Mouse (Mus musculus) forebrain, postnatal 0 days (tissue): Measurements from ENCODE around the gene Cblb. TPM values are rescaled to one million over a fixed set of nuclear protein-coding genes. Genes with fewer than 3 reads are reported as not detected.

Experiments used
- ATAC-seq: fragments of 200-750 bp; cut with Nextera tagmentation; 2 replicates; pipeline ENCODE4 v1.8.0; 2017; ENCODE audit warnings: mild to moderate bottlenecking, moderate library complexity
- DNase-seq: peaks from one replicate; pipeline ENCODE4 v3.0.0-alpha.2; 2015
- H3K27ac ChIP-seq: fragments of 300-500 bp; sonication (generic); 2 replicates; pipeline ENCODE4 v1.5.1; 2014; ENCODE audit warnings: low read depth, mild to moderate bottlenecking, antibody characterized with exemption, low read length, moderate library complexity, mixed read lengths
- H3K27me3 ChIP-seq: fragments of 300-500 bp; sonication (generic); 2 replicates; pipeline ENCODE4 v1.6.1; 2014; ENCODE audit warnings: mild to moderate bottlenecking, low read length, mixed read lengths; ENCODE audit not compliant: insufficient read depth
- H3K36me3 ChIP-seq: fragments of 300-500 bp; sonication (generic); 2 replicates; pipeline ENCODE4 v1.6.1; 2014; ENCODE audit warnings: mild to moderate bottlenecking, moderate library complexity; ENCODE audit not compliant: insufficient read depth
- H3K4me1 ChIP-seq: fragments of 300-500 bp; sonication (generic); 2 replicates; pipeline ENCODE4 v1.6.1; 2014; ENCODE audit warnings: antibody characterized with exemption; ENCODE audit not compliant: insufficient read depth
- H3K4me2 ChIP-seq: fragments of 300-500 bp; sonication (generic); 2 replicates; pipeline ENCODE4 v1.6.1; 2014; ENCODE audit warnings: low read depth, mild to moderate bottlenecking, moderate library complexity
- H3K4me3 ChIP-seq: fragments of 300-500 bp; sonication (generic); 2 replicates; pipeline ENCODE4 v1.5.1; 2014; ENCODE audit warnings: low read depth, low read length, mixed read lengths
- H3K9ac ChIP-seq: fragments of 300-500 bp; sonication (generic); 2 replicates; pipeline ENCODE4 v1.6.1; 2014; ENCODE audit warnings: mild to moderate bottlenecking
- H3K9me3 ChIP-seq: fragments of 300-500 bp; sonication (generic); 2 replicates; pipeline ENCODE4 v1.6.1; 2016; ENCODE audit warnings: low read length
- CTCF ChIP-seq: sonication (generic); IDR thresholded peaks from 2 replicates; pipeline ENCODE4 v1.5.1; 2016; ENCODE audit warnings: antibody characterized with exemption, control low read depth, low read depth
- WGBS: fragments of 180-500 bp; shearing (Covaris S2); extraction: QIAGEN DNeasy Blood & Tissue Kit; methylation state at CpG from one replicate; pipeline ENCODE4 v1.1.7; 2014; 5-methylcytosine and 5-hydroxymethylcytosine counted together
- polyA plus RNA-seq: library from polyadenylated mRNA; unstranded; fragments of >200 nt; fragmentation: Nextera tagmentation; extraction: Ambion mirVana; gene quantifications from 2 replicates; pipeline ENCODE4 v1.2.1, GENCODE M21; 2015
- total RNA-seq: library from RNA; depleted of rRNA; stranded (reverse); fragments of >200 nt; gene quantifications from 2 replicates; pipeline ENCODE4 v1.2.3, GENCODE M21; 2014

Gene Cblb
- total and polyA plus RNA-seq, 2 experiments from 2014 or later = 6.5 to 14.5 TPM

GRCm38 (mm10) chr16:52060100-52060719 lies 29.2 kb downstream of the Cblb start:
- Histone ChIP-seq H3K4me2 (no peak overlapping the region), H3K9me3 (no peaks in the 10 kb centered on the region), H3K4me1 (peaks cover 19% of the 10 kb centered on the region; the same call in 1 of the 2 replicates), H3K27me3 (no peaks in the 10 kb centered on the region), H3K9ac (no peak overlapping the region), H3K4me3 (no peak overlapping the region), H3K36me3 (no peaks in the 10 kb centered on the region), H3K27ac (no peak overlapping the region)
- 80% methylated on average over 17 of the region's 17 CpGs for WGBS
- TF ChIP-seq CTCF = no peak
- ATAC-seq = peak; percentile 27; the same call in 1 of the 2 replicates
- no peak for DNase-seq

GRCm38 (mm10) chr16:52061015-52061481 lies 30.0 kb downstream of the Cblb start:
- Histone ChIP-seq H3K27ac (no peak overlapping the region), H3K36me3 (no peaks in the 10 kb centered on the region), H3K4me2 (no peak overlapping the region), H3K27me3 (no peaks in the 10 kb centered on the region), H3K9ac (no peak overlapping the region), H3K4me3 (no peak overlapping the region), H3K9me3 (no peaks in the 10 kb centered on the region), H3K4me1 (peaks cover 12% of the 10 kb centered on the region; the same call in 1 of the 2 replicates)
- 59% methylated on average over 4 of the region's 4 CpGs for WGBS
- ATAC-seq (peak; percentile 78), DNase-seq (no peak)
- TF ChIP-seq CTCF = no peak

GRCm38 (mm10) chr16:52064309-52065105 lies 33.5 kb downstream of the Cblb start:
- no peak overlapping the region for H3K27ac ChIP-seq
- no peak for TF ChIP-seq CTCF
- WGBS = 67% methylated on average over 12 of the region's 12 CpGs
- DNase-seq (no peak), ATAC-seq (no peak)
- H3K4me1 ChIP-seq = 0 out of 2 replicates have a peak, but pooled peaks cover 7% of the 10 kb centered on the region
- no peaks in the 10 kb centered on the region for H3K36me3 ChIP-seq
- H3K4me2 ChIP-seq = no peak overlapping the region
- H3K9ac ChIP-seq = no peak overlapping the region
- no peak overlapping the region for H3K4me3 ChIP-seq
- no peaks in the 10 kb centered on the region for H3K9me3 ChIP-seq
- H3K27me3 ChIP-seq = no peaks in the 10 kb centered on the region

- ATAC-seq (no peak), DNase-seq (peak; percentile 22)
- Histone ChIP-seq H3K27me3 (no peaks in the 10 kb centered on the region), H3K36me3 (no peaks in the 10 kb centered on the region), H3K27ac (no peak overlapping the region), H3K9me3 (no peaks in the 10 kb centered on the region), H3K4me3 (no peak overlapping the region), H3K9ac (no peak overlapping the region), H3K4me1 (no peaks in the 10 kb centered on the region), H3K4me2 (no peak overlapping the region)
- 82% methylated on average over 10 of the region's 10 CpGs for WGBS
- TF ChIP-seq CTCF = no peak
Measured at GRCm38 (mm10) chr16:52067632-52068516, 36.8 kb downstream of the Cblb start.

- no peak for TF ChIP-seq CTCF
- Histone ChIP-seq H3K27me3 (no peaks in the 10 kb centered on the region), H3K9me3 (no peaks in the 10 kb centered on the region), H3K9ac (no peak overlapping the region), H3K27ac (no peak overlapping the region), H3K4me2 (no peak overlapping the region), H3K36me3 (no peaks in the 10 kb centered on the region), H3K4me3 (no peak overlapping the region), H3K4me1 (no peaks in the 10 kb centered on the region)
- no peak for ATAC-seq
- WGBS = 95% methylated on average over 3 of the region's 3 CpGs
- DNase-seq = no peak
Measured at GRCm38 (mm10) chr16:52068517-52068874, 37.5 kb downstream of the Cblb start.

- Histone ChIP-seq H3K27ac (no peak overlapping the region), H3K9ac (no peak overlapping the region), H3K9me3 (no peaks in the 10 kb centered on the region), H3K4me2 (no peak overlapping the region), H3K36me3 (no peaks in the 10 kb centered on the region), H3K4me1 (no peaks in the 10 kb centered on the region), H3K27me3 (no peaks in the 10 kb centered on the region), H3K4me3 (no peak overlapping the region)
- DNase-seq = no peak
- TF ChIP-seq CTCF = no peak
- no peak for ATAC-seq
- WGBS = 92% methylated on average over 6 of the region's 6 CpGs
Measured at GRCm38 (mm10) chr16:52069648-52070047, 38.6 kb downstream of the Cblb start.
